Mouse (Mus musculus): ENCODE measurements at regions not wholly inside any gene's neighbourhood (a gene's known extent, or its start where the extent isn't known, plus 50 kb on each side); places are given as distances from the start of the nearest gene placed in this dataset.

DNA sequence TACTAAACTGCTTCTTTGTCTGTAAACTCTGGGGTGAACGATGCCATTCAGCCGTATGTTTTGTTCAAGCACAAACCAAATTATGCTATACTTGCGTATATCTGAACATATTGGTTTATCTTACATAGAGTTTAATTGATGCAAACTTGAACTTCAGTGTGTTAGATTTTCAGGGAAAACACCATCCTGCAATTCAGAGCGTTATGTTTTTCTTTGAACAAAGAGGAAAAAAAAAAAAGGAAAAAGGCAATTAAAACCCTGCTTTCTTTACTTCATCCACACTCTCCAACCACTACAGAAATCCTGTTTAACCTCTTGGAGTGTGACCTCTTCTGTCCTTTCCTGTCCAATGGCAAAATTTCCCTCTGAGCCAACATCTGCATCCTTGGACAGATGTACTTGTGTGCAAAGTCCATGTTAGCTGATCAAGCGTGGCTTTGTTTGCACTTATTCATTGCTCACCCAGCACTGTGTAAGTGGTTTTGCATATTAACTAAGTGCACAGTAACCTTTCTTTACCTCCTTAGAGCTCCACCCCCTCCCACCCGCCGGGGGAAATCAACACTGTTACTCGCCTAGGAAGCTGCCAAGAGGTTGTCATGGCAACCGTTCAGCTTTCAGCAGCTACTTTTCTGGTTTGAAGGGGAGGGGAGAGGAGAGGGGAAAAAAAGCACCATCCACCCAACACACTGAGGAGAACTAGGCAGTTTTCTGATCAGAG is 174.4 kb upstream of the Klf12 start:
- peak; percentile 92 for DNase-seq (ENCODE audit: low read depth, low spot score)
- TF ChIP-seq MAFK (IDR thresholded peaks at IDR 0.05; ENCODE audit: insufficient read depth, low read depth, low read length), result no peak
- TF ChIP-seq CHD2 (IDR thresholded peaks at IDR 0.05; ENCODE audit: low read depth, low read length), result no peak
- TF ChIP-seq ZC3H11A (IDR thresholded peaks at IDR 0.05; ENCODE audit: borderline replicate concordance, low read depth, low read length), result no peak
- Histone ChIP-seq H3K9me3 (ENCODE audit: control insufficient read depth, insufficient read depth, low read depth, low read length) (no peaks in the 10 kb centered on the region), H3K4me1 (ENCODE audit: control insufficient read depth in 2 of 2, insufficient read depth in 2 of 2, low read length in 2 of 2, poor library complexity in 1 of 2) (peaks cover 2 to 11% of the 10 kb centered on the region in 2 experiments; a peak in 3 of 4 replicates), H3K27ac (ENCODE audit: insufficient read depth, low read depth, low read length, poor library complexity, severe bottlenecking) (no peak overlapping the region; the same call in 1 of the 2 replicates), H3K4me3 (ENCODE audit: insufficient read depth in 1 of 2, low read depth in 1 of 2, low read length in 2 of 2, poor library complexity in 1 of 2, severe bottlenecking in 1 of 2) (no peak overlapping the region), H3K9ac (ENCODE audit: insufficient read depth, low read depth, low read length, poor library complexity, severe bottlenecking) (no peak overlapping the region), H3K36me3 (ENCODE audit: control insufficient read depth, insufficient read depth, low read length, poor library complexity, severe bottlenecking) (no peaks in the 10 kb centered on the region)
- in situ Hi-C loops (cut with MboI; ENCODE audit: low sequenced_read_pairs in 2 of 2, unreplicated experiment in 2 of 2), result no loop called here

DNA sequence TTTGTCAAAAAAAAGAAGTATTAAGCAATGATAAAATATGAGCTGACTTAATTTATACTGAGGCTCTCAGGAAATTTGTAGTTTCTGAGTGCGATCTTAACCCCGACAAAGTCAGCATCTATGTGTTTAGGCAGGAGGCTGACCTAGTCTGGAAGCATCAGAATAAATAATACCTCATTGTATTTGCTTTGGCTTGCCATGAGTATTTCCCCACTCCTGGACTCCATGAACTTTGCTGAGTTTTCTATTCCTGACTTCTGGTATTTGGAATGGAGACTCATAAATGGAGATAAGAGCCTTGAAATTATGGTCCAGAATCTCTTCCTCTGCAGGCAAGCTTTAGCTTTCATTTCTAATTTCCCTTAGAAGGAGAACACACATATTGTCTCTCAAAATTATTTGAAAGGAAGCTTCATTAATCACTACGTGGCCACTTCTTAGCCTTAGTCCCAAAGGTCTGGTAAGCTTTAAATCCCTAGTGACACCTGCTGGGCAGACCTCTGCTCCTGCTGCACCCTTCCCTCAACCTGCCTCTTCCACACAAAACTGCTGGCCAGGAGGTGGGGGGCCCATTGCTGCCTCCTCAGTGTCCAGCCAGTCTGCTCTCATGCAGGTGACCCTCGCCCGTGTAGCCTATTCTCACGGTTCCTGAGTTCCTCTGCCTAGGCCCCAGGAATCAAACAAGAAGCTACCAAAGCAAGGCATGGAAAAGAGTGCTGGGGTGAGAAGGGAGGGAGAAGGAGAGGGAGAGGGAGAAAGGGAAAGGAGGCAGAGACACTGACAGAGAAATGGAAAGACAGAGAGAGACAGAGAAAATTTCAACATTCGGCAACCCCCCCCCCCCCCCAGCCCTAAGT is 173.6 kb upstream of the Klf12 start:
- H3K9me3 ChIP-seq (ENCODE audit: control insufficient read depth, insufficient read depth, low read depth, low read length), result no peaks in the 10 kb centered on the region
- in situ Hi-C loops (cut with MboI; ENCODE audit: low sequenced_read_pairs in 2 of 2, unreplicated experiment in 2 of 2), result no loop called here
- H3K4me1 ChIP-seq (ENCODE audit: control insufficient read depth in 2 of 2, insufficient read depth in 2 of 2, low read length in 2 of 2, poor library complexity in 1 of 2), result peaks cover 2 to 11% of the 10 kb centered on the region in 2 experiments; a peak in 3 of 4 replicates
- no peak overlapping the region for H3K27ac ChIP-seq (ENCODE audit: insufficient read depth, low read depth, low read length, poor library complexity, severe bottlenecking)
- H3K4me3 ChIP-seq (ENCODE audit: insufficient read depth in 1 of 2, low read depth in 1 of 2, low read length in 2 of 2, poor library complexity in 1 of 2, severe bottlenecking in 1 of 2), result no peak overlapping the region
- no peak overlapping the region for H3K9ac ChIP-seq (ENCODE audit: insufficient read depth, low read depth, low read length, poor library complexity, severe bottlenecking)
- no peak for TF ChIP-seq MAFK (IDR thresholded peaks at IDR 0.05; ENCODE audit: insufficient read depth, low read depth, low read length)
- no peak for TF ChIP-seq ZC3H11A (IDR thresholded peaks at IDR 0.05; ENCODE audit: borderline replicate concordance, low read depth, low read length)
- H3K36me3 ChIP-seq (ENCODE audit: control insufficient read depth, insufficient read depth, low read length, poor library complexity, severe bottlenecking), result no peaks in the 10 kb centered on the region
- DNase-seq (ENCODE audit: low read depth, low spot score), result no peak

DNA sequence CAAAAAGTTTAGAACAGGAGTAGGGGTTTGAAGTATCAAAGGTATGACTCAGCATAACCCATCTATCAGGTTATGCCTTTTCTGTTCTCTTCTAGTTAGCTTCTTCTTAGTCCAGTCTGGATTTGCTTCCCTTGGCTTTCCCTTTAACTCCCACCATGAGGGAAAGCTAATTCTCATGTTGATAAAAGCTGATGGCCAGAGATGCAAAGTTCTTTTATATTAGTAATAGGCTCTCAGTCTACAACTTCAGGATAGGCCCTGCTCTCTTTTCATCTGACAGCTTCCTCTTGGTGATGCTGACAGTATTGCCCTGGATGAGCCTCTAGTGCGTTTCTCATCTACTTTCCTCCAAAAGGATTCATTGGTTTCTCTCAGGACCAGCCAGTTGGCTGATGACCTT is 161.7 kb upstream of the Klf12 start:
- in situ Hi-C loops (cut with MboI; ENCODE audit: low sequenced_read_pairs in 2 of 2, unreplicated experiment in 2 of 2), result no loop called here

DNA sequence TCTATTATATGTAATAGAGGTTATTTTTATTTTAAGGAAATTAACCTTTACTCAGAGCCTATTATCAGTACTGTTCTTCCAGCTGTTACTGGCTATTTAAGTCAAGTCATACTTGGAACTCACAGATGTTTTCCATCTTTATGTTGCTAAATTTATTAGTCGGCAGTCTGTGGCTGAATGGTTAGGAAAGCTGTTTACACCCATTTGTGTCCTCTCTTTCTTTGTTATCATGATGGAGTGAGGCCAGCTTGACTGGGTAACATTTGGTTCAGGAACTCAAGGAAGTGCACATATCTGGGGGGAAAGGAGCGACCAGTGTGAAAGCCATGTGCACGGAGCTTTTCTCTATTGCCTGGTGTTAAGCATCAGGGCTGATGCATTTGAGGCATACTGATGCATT is 160.4 kb upstream of the Klf12 start:
- no peak overlapping the region for H3K9ac ChIP-seq (ENCODE audit: insufficient read depth, low read depth, low read length, poor library complexity, severe bottlenecking)
- H3K27ac ChIP-seq (ENCODE audit: insufficient read depth, low read depth, low read length, poor library complexity, severe bottlenecking), result no peak overlapping the region
- no peak overlapping the region for H3K4me3 ChIP-seq (ENCODE audit: insufficient read depth in 1 of 2, low read depth in 1 of 2, low read length in 2 of 2, poor library complexity in 1 of 2, severe bottlenecking in 1 of 2)
- no peak for DNase-seq (ENCODE audit: low read depth, low spot score)
- TF ChIP-seq HCFC1 (IDR thresholded peaks at IDR 0.05; ENCODE audit: borderline replicate concordance, insufficient read depth, low read length), result no peak
- TF ChIP-seq ZC3H11A (IDR thresholded peaks at IDR 0.05; ENCODE audit: borderline replicate concordance, low read depth, low read length), result no peak
- TF ChIP-seq MAFK (IDR thresholded peaks at IDR 0.05; ENCODE audit: insufficient read depth, low read depth, low read length), result no peak
- no peak for TF ChIP-seq CHD2 (IDR thresholded peaks at IDR 0.05; ENCODE audit: low read depth, low read length)
- no peak for TF ChIP-seq ZNF384 (IDR thresholded peaks at IDR 0.05; ENCODE audit: low read depth, low read length)
- in situ Hi-C loops (cut with MboI; ENCODE audit: low sequenced_read_pairs in 2 of 2, unreplicated experiment in 2 of 2), result no loop called here
- H3K4me1 ChIP-seq (ENCODE audit: control insufficient read depth in 2 of 2, insufficient read depth in 2 of 2, low read length in 2 of 2, poor library complexity in 1 of 2), result no peaks in the 10 kb centered on the region
- no peaks in the 10 kb centered on the region for H3K36me3 ChIP-seq (ENCODE audit: control insufficient read depth, insufficient read depth, low read length, poor library complexity, severe bottlenecking)
- no peaks in the 10 kb centered on the region for H3K9me3 ChIP-seq (ENCODE audit: control insufficient read depth, insufficient read depth, low read depth, low read length)

More for the DNA sequence above, 161.7 kb upstream of the Klf12 start:
- Histone ChIP-seq H3K4me3 (ENCODE audit: insufficient read depth in 1 of 2, low read depth in 1 of 2, low read length in 2 of 2, poor library complexity in 1 of 2, severe bottlenecking in 1 of 2) (no peak overlapping the region), H3K9me3 (ENCODE audit: control insufficient read depth, insufficient read depth, low read depth, low read length) (no peaks in the 10 kb centered on the region), H3K9ac (ENCODE audit: insufficient read depth, low read depth, low read length, poor library complexity, severe bottlenecking) (no peak overlapping the region), H3K27ac (ENCODE audit: insufficient read depth, low read depth, low read length, poor library complexity, severe bottlenecking) (no peak overlapping the region), H3K4me1 (ENCODE audit: control insufficient read depth in 2 of 2, insufficient read depth in 2 of 2, low read length in 2 of 2, poor library complexity in 1 of 2) (no peaks in the 10 kb centered on the region), H3K36me3 (ENCODE audit: control insufficient read depth, insufficient read depth, low read length, poor library complexity, severe bottlenecking) (no peaks in the 10 kb centered on the region)
- TF ChIP-seq HCFC1 (IDR thresholded peaks at IDR 0.05; ENCODE audit: borderline replicate concordance, insufficient read depth, low read length), result no peak
- no peak for TF ChIP-seq ZC3H11A (IDR thresholded peaks at IDR 0.05; ENCODE audit: borderline replicate concordance, low read depth, low read length)
- no peak for TF ChIP-seq CHD2 (IDR thresholded peaks at IDR 0.05; ENCODE audit: low read depth, low read length)
- TF ChIP-seq MAFK (IDR thresholded peaks at IDR 0.05; ENCODE audit: insufficient read depth, low read depth, low read length), result no peak
- no peak for TF ChIP-seq ZNF384 (IDR thresholded peaks at IDR 0.05; ENCODE audit: low read depth, low read length)
- DNase-seq (ENCODE audit: low read depth, low spot score), result no peak

Data from ES-E14 (cell line).